Mouse (Mus musculus): ENCODE data around the gene Gm49486. TPM values are rescaled to one million over a fixed set of nuclear protein-coding genes. Genes with fewer than 3 reads are reported as not detected.
A peak's percentile ranks its signal among the peaks of the same experiment; 100 is the strongest.
"Not testable (repeated sequence)": the region's sequence is repeated elsewhere in the genome, so short reads cannot be mapped to it uniquely, and the experiment has no call there.

Gm49486 gene
- total RNA-seq, 2 experiments from 2014 or later = 0.16 to 0.42 TPM

DNA sequence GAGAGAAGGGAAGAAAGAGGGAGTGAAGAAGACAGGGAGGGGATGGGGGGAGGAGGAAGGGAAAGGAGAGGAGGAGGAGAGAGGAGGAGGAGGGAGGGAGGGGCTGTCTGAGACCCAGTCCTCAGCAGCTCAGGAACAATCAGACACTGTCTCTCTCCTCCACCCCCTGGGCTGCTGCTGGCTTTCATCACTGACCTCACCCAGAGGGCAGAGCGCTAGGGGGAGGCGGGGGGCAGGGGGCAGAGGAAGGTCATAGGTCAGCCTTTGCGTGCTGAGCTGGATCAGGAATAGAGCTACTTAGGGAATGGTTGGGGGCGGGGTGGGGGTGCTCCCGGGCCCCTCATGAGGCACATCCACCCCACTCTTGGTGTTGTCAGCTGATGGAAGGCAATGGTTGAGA, 5.5 kb upstream of the Gm49486 start:
- no peak for DNase-seq (ENCODE audit: low spot score in 2 of 2)

DNA sequence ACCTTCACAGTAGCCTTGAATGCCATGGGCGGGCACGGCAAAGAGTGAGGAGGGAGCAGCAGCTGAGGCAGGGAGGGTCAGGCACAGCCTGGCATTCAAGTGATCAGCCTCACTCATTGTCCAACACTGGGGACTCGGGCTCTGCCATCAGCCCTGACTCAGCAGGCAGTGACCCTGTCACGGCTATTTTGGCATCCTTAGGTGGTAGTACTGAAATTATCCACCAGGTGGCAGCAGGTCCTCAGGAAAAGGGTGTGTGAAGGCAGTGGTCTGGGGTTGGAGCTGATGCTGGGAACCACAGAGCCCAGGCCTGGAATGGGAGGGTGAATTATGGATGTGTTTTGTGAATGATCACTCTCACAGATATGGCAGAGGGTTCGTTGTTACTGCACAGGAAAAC, 4.5 kb upstream of the Gm49486 start:
- DNase-seq (ENCODE audit: low spot score in 2 of 2) = peak; percentile 83 to 95

DNA sequence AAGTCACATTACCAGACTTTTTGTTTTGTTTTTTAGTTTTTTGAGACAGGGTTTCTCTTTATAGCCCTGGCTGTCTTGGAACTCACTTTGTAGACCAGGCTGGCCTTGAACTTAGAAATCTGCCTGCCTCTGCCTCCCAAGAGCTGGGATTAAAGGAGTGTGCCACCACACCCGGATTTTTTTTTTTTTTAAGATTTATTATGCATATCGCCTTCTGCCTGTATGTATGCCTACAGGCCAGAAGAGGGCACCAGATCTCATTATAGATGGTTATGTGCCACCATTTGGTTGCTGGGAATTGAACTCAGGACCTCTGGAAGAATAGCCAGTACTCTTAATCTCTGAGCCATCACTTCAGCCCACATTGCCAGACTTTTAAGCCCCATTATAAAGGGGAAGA, 3.4 kb upstream of the Gm49486 start:
- not testable (repeated sequence) for DNase-seq (ENCODE audit: low spot score in 2 of 2)

DNA sequence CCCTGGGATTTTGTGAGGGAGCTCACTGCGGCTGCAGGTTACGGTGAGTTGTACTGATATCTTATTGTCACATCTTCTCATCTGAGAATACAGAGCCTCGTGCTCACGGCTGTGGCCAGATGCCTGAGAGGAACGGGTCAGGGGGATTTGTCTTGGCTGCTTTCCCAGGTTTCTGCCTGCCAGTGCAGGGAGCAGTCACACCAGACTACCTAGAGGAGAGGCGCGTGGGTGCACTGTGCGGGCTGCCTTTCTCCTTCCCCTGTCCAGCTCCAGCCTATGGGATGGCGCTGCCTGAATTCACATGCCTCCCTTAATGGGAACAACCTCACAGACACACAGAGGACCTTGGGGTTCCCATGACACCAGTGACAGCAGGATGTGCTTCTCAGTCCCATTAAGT, 6.1 kb downstream of the Gm49486 start:
- DNase-seq (ENCODE audit: low spot score in 2 of 2) = no peak

DNA sequence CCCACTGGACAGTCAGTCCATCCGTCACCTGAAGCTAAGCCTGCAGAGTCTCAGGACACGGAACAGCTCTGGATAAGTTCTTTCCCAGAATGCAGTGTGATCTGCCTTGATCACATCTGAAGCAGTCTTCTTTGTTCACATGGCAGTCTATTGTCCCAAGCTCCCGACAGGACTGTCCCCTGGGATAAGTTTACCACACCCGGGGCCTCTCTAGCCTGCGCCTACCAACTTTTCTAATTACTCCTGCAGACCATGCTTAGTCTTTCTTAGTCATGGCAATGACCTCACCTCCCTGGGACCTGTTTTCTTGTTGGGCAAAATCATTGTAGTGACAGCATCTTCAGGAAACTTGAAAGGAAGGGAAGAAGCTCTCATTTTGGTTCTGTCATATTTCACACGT, 8.8 kb downstream of the Gm49486 start:
- DNase-seq (ENCODE audit: low spot score in 2 of 2) = no peak

DNA sequence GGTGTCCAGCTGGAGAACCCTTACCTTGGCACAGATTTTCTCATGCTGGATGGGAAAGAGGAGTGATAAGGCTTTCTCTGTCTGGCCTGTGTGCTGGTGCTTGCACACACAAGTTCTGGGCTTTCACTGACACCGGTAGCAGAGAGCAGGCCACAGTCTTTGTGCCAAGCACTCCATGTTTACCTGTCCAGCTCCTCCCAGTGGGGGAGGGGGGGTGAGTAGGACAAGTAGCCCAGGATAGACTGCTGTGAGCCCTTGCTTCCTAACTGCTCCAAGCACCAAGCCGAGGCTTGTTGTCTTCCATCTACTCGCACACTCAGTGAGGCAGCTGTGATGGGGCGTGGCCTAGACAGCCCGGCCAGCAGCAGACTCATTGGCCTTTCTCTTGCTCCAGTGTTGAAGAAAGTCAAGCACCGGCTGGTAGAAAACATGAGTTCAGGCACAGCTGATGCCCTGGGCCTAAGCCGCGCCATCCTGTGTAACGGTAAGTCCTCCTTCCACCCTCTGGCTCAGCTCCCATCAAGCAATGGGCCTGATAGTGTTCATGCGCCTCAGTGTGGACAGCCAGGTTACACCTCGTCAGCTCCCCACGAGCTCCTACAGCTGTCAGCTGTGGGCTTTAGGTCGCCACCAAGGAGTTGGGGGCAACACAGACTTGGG, 13.5 kb downstream of the Gm49486 start:
- DNase-seq (ENCODE audit: low spot score in 2 of 2) = no peak

DNA sequence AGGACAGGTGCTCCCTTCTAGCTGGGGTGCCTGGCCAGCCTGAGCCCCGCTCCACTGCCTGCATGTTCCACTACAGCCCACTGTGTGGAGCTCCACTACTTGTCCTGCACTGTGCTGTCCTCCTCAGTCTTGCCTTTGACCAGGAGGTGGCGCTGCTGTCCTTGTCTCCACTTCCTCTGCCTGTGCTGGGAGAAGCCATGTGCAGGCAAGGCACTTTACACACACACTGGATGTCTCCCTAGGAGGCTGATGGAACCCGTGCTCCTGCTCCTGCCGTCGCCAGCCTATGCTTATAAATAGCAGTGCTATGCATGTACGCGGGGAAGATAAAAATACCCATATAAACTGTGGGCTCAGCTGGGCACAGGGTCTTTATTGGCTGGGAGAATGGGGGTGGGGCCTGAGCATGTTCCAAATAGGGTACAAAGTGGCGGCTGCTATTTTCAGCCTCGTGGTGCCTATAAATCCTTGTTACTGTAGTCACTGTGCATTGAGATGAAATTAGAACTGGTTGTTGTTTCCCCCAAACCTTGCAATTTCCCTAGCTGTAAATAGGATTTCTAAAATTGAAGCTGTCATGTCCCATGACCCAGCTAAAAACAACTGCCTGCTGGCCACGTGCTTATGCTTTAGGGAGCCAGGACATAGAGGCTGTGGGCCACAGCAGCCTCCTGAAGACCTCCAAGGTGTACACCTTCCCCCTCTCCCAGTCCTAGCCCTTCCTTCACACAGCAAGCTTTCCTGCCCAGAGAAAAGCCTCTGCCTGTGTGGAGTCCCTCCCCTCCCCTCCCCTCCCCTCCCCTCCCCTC, 14.2 kb downstream of the Gm49486 start:
- DNase-seq (ENCODE audit: low spot score in 2 of 2) = peak; percentile 98 to 99

DNA sequence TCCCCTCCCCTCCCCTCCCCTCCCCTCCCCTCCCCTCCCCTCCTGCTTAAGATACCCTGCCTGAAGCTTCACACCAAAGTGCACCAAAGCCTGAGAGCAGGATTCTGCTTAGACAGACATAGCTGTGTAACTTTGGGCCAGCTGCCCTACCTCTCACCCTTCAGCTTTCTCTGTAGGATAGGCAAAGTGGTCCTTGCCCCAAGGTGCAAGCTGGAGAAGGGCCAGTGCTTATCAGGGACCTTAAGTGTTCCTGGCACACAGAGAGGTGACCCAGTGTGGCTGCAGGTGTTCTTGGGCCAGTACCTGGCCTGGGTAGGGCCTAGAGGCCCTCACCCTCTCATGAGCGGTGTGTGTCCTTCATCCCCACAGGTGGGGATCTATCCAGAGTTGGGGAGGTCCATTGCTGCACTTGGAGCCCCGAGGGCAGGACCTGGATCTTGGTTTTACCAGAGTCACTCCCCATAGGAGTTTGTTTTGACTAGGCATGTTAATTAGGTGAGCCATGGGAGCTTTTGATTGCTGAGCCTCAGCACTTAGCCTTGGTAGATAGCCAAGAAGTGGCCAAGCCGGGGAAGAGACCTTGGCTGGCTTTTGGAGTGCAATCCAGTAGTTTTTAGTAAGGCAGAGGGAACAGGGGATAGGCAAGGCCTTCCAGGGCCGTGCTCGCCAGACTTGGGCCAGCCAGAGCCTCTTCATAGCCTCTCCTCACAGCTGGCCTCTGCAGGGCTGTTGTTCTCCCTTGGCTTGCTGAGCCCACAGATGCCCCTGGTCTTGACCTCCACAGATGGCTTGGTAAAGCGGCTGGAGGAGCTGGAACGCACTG, 15.1 kb downstream of the Gm49486 start:
- DNase-seq (ENCODE audit: low spot score in 2 of 2) = no peak

DNA sequence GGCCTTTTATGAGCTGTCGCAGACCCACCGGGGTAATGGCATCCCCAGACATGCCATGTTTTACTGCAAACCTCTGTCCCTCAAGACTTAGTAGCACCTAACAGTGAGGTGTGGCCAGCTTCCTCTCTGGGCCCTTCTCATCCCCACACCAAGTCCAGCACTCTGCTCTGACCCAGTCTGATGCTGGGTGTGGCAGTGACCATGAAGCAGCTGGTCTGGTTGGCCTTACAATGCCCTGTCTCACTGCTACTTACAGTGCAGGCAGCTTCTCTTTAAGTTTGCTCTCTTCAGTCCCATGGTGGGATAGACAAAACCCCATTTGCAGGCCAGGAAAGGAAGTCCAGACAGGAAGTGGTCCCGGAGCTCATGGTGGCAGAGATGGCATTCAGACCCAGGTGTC, 16.1 kb downstream of the Gm49486 start:
- DNase-seq (ENCODE audit: low spot score in 2 of 2) = no peak

DNA sequence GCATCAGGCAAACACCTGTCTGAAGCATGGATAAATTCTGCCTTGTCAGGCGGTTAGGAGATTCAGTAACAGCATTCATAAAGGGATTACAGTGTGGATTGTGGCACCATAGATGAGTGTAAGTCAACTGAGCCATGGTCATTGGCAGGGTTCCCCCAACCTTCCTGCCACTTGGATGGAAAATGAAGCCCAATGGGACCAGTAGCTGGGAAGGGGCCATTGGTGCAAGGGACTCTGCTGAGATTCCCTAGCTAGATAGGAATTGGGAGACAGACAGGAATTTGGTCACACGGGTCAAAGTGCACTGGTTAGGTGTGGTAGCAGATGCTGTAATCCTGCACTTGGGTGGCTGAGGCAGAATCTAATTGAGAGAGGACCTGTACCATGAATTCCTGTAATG, 21.0 kb downstream of the Gm49486 start:
- DNase-seq (ENCODE audit: low spot score in 2 of 2) = no peak

DNA sequence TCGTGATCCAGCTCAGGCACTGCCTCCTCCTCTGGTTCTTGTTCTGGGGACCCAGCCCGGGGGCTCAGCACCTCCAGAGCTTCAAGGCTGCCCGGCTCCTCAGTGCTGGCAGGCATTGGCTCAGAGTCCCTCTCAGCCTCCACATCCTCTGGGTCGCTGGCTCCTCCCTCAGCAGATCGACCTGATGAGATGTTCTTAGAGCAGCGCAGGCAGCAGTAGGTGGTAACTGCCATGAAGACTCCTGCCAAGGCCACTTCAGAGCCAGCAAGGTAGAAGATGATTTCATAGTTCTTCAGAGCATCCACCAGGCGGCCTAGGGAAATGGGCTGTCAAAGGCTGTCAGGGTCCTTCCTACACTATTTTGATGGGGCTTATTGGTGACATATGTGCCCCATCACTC, 22.0 kb downstream of the Gm49486 start:
- DNase-seq (ENCODE audit: low spot score in 2 of 2) = peak in 1 of 2 experiments; percentile 34

DNA sequence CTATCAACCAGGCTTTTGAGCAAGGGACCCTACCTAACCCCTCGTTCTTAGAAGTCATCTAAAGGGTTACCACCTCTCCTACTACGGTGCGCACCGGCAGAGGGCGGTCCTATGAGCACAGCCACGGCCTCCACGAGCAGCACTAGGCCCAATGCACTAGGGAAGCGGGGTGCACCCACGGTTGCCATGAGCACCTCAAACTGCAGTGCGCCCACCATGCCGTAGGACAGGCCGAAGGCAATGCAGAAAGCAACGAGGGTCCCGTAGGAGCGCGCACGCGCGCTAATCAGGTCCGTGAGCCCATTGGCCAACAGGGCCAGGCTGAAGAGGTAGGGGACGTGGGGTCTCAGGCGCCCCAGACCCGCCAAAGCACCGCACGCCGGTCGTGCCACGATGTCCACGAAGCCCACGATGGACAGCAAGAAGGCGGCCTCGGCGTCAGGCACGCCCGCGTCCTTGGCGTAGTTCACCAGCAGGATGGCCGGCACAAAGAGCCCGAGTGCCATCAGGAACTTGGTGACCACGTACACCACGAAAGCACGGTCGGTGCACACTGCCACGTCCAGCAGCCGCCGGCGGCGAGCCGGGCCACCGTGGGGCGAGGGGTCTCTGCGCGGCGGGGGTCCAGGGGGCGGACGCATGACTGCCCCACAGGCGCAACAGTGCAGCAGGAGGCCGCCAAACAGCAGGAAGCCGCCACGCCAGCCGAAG, 22.7 kb downstream of the Gm49486 start:
- peak in 1 of 2 experiments; percentile 28 for DNase-seq (ENCODE audit: low spot score in 2 of 2)

DNA sequence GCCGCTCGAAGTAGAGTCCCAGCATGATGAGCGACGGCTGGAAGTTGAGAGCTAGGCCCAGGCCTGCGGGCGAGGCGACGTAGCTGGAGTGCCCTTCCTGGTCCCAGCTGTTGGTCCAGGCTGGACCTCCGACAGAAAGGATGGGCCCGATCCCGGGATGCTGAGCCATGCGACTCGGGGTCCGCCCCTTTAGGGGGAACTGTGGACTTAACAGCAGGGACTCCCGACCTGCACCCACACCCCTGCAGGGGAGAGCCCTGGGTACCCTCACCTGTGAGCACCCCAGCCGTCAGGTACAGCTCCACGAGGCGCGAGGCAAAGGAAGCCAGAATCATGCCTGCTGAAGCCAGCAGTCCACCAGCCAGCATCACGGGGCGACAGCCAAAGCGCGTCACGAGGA, 23.4 kb downstream of the Gm49486 start:
- no peak for DNase-seq (ENCODE audit: low spot score in 2 of 2)

DNA sequence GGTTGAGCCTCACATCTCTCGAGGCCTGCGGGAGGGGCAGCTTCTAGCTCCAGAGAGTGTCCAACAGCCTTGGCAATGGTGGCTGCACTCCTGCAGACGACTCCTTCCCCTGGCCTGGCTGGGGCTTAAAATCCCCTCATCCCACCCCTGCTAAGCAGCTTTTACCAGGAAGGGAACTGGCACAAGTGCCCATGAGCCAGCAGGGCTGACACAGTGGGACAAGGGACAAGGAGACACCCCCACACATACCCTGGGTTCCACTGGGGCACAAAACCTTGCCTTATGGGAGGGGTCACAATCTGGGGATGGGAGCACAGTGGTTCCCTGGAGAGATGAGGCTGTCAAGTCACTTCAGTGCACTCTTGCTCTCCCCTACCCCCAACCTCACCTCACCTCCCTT, 25.5 kb downstream of the Gm49486 start, which contains the start of gene Slc16a8:
Slc16a8 (minus strand) TSS at position 101 of the 400 bp plus-strand sequence.
- no peak for DNase-seq (ENCODE audit: low spot score in 2 of 2)

DNA sequence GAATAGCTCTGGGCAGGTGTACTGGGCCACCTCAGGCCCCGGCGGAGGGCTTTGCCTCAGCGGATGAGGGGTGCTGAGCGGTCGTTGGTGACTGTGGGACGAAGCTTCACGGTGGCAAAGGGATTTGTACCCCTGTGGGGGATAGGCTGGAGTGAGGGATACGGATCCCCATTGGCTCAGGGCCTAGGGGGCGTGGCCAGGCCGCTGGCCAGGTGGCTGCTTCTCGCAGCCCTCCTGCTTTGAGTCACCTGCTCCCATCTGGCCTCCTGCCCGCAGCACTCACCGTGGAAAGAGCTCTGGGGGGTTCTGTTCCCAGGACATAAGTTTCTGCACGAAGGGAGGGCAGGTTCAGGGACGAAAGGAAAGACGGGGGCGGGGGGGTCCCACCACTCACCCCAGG, 29.3 kb downstream of the Gm49486 start:
- DNase-seq (ENCODE audit: low spot score in 2 of 2) = no peak

DNA sequence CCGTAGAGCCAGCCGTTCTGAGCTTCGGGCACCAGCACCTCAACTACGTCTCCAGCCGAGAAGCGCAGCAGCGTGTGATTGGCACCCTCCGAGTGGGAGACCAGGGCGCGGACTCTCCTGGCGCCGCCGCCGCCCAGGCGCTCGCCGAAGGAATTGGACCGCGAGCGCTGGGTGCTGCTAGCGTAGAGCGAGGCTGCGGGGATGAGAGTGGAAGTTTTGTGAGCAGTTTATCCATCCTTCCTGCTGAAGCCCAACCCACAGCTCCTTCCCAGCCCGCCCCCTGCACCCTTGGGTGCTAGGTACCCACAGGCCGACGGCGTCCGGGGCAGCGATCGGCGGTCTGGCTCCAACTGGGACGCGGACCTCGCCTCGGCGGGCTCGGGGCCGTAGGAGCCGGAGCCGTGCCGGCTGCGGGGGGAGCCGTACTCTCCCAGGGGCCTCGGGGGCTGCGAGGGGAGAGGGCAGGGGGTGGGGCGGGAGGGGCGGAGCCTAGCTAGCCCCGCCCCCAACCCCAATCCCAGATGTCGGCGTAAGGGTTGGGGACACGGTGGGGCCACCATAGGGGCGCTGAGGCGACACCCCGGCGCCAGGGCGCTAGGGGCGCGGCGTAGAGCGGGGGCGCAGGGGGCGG, 32.0 kb downstream of the Gm49486 start:
- DNase-seq (ENCODE audit: low spot score in 2 of 2) = peak; percentile 46 to 63

DNA sequence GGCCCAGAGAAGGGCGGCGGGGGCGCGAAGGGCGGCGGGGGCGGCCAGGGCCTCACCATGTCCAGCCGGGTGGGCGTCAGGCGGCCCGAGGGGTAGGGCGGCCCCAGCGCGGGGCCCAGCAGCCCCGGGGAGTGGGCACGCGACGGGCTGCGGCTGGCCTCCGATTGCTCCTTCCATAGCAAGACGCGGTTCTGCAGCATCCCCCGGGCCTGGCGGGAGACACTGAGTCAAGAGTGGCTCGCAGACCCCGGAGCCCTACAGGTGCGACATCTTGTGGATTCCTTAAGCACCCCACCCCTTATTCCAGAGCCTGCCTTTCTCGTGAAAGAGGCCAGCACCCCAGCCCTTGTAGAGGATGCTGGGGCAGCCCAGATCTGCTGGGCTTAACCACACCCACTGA, 32.6 kb downstream of the Gm49486 start:
- DNase-seq (ENCODE audit: low spot score in 2 of 2) = no peak

DNA sequence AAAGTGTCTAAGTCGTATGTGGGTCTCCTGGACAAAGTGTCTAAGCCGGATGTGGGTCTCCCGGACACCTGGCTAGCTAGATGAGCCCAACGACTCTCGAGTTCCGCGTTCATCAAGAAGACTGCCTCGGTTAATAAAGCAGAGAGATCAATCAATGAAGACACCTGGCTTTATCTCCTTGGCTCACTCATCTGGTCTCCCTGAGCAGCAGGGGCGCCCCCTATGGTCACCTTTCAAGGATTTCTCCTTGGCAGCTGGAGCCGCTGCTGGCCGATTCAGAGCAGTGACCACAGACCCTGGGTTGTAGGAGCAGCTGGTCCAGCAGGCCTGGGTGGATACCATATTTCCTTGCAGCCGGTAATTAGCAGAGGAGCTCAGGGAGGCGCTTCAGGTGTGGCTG, 33.2 kb downstream of the Gm49486 start:
- peak in 1 of 2 experiments; percentile 22 for DNase-seq (ENCODE audit: low spot score in 2 of 2)

DNA sequence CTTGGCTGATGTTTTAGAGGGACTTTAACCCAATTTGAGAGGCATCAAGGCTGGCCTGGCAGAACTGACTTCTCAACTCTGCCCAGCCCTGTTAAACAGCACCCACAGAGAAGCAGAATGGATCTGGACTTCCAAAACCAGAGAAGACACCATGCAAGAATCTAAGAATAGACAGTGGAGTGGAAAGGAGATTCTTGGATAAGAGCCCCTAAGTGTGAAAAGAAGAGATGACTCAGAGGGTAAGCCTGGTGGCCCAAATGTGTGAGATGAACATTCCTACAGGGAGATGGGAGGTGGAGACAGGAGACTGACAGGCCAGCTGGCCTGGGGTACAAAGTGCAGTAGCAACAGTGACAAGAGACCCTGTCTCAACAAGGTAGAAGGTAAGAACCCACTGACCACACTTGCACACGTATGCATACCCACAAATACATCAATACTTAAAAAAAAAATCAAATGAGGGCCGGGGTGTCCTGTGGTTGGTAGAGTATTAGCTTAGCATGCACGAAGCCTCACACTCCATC, 33.7 kb downstream of the Gm49486 start:
- DNase-seq (ENCODE audit: low spot score in 2 of 2) = no peak

DNA sequence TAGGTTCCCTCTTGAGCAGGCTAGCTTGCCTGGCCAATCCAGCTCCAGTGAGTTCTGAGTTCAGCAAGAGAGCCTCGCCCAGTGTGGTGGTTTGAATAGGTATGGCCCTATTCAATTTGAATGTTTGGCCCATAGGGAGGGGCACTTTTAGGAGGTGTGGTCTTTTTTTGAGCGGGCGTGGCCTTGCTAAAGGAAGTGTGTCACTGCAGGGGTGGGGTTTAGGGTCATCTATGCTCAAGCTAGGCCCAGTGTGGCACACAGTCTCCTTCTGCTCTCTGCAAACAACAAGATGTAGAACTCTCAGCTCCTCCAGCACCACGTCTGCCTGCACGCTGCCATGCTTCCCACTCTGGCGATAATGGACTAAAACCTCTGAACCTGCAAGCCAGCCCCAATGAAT, 34.5 kb downstream of the Gm49486 start:
- no peak for DNase-seq (ENCODE audit: low spot score in 2 of 2)
